Mouse (Mus musculus) inflammation-experienced regulatory T-cells, adult 6 months (primary cell): ENCODE results near the gene Msn. TPM values are rescaled to one million over a fixed set of nuclear protein-coding genes. Genes with fewer than 3 reads are reported as not detected.

Experiments
- ATAC-seq: one replicate; pipeline ENCODE4 v1.8.0; 2017
- polyA plus RNA-seq, 3 experiments: library from polyadenylated mRNA; unstranded; fragments of 100-300 nt; shearing (Covaris generic); gene quantifications; one replicate each; pipeline ENCODE4 v1.2.1; 2017

Gene Msn
- 100 to 1,000 TPM; 734 to 778 (median 742) TPM for polyA plus RNA-seq

DNA sequence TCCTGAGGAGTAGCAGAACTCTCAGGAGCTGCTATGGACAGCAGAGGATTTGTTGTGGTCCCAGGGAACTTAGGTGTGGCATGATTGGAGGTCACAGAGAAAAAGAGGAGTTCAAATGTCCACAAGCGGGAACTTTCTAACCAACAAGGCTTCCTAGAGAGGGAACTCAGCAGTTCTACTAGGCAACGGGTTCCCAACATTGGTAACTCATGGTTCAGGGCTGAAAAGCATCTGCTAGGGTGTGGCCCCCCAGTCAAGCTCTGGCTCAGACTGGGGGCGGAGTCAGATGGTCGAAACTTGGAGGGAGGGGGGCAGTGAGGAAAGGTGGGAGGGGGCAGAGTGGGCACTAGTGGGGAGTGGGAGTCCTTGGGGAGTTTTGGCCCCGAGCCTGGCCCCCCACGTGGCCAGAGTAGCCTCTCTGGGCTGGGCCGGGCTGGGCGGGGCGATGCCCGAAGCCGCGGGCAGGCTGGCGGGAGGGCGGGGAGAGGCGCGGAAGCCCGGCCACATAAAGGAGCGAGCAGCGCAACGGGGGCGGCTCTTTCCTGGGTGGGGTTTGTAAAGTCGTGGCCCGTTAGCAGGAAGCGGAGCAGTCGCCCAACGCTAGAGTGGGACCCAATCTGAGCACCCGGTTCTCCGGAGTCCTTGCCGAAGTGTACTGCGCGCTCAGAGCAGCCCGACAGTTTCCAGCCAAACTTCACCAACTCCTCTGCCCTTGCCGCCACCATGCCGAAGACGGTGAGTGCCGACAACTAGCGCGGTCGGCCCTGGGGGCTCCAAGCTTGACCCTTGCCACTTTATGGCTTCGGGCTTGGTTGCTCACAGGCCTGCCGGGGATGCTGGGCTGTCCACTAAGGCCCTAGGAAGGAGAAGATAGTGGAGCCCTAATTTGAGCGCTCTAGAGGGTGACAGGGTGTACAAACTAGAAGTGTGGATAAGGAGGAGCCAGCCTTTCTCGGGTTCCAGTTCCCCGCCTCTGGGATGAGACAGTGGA lies at the start of gene Msn:
Gene Msn (plus strand): TSS at position 534 of the 991 bp plus-strand sequence.
- ATAC-seq, result peak; percentile 84

DNA sequence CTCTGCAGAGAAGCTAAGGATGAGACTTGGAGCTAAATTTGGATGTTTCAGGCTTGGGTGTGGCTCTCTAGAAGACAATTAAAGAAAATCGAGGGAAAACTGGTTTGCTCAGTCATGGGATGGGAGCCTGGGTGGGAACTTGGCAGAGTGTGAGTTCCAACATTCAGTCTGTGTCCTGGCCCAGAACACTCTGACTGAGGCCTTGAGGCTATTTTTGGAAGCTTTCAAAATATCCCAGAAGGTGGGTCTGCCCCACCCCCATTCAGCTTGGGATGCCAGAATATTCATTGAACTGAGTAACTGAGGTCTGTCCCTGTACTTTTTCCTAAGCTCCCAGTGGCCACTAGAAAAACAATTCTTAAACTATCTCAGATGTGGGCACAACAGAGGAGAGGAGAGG lies 43.0 kb upstream of the Msn start:
- ATAC-seq, result no peak

DNA sequence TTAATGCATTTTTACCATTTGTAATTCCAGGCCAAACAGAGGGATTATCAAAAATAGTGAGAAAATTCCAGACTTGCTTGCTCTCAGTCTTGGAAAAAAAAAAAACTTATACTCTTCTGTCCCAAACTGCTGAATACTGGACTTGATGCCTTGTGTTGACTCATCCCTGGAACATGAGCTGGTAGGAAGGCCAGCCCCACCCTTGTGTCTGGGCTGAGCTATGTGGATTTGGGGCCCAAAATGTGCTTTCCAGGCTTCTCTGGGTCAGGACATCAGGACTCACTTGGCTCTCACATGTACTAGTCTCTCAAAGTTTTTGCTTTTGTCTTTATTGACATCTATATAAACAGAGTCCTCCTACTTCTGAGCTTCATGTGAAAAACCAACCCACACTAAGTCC lies 18.1 kb upstream of the Msn start:
- ATAC-seq, result no peak

DNA sequence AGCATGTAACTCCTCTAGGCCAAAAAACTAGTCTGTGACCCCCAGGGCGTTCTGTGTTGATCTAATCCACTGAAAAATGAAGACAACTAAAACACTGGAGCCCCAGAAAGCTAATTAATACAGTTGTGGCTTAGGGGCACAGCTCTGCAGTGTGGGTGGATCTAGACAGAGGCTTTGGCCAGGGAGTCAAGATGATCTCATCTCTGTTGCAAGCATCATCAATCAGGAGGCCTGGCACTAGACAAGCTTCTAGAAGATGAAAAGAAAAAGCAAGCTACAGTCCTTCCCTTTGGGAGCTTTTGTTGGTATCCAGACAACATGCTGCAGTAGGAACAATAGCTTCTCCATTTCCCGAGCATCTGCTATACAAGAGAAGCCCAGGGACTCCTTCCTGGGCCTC lies 9.6 kb upstream of the Msn start:
- no peak for ATAC-seq

DNA sequence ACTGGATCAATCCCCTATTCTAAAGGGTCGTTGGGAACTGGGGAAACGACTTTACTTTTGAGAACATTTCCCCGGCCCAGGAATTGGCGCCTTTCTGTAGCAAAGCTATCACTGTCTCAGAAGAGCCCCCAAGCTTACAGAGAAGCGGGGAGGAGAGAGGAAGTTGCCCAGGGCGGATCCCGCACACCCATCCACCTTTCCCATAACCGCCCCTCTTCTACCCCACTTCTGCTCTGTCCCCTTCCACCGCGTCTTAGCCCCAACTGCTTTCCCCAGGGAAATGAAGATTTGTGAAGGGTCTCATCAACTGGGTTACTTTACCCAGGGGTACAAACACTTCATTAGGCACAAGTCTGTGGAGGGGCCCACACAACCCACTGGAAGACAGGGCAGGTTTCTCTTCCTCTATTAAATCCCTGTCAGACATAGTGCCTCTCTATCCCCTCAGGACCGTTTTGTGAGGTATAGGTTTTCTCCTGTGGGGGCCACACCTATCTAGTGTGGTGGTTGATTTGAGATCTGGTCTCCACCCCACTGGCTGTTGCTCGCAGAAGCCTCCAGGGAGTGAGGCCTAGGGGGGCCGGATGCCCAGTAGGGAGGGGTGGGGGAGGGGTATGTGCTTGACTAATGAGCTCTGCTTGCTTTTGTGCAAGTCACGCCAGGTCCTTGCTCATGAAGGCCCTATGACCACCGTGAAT lies 820 bp downstream of the Msn start:
- ATAC-seq, result peak; percentile 60

DNA sequence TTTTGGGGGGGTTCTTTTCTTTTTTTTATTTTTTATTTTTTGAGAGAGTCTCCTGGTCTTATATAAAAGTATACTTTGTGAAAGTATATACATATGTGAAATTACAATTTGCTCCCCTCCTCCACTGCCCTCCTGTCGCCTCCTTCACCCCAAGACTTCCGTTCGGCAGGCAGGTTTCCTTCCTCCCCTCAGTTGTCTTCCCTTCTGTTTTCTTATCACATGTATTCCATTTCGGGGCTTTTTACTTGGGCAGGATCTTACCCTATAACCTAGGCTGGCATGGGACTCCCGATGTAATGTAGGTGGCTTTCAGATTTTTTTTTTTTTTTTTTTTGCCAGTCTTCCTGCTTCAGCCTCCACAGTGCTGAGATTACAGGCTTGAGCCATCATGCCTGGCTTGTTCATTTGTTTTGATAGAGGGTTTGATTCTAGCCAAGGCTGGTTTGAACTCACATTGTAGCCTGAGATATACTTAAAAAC lies 1.7 kb downstream of the Msn start:
- peak; percentile 31 for ATAC-seq

DNA sequence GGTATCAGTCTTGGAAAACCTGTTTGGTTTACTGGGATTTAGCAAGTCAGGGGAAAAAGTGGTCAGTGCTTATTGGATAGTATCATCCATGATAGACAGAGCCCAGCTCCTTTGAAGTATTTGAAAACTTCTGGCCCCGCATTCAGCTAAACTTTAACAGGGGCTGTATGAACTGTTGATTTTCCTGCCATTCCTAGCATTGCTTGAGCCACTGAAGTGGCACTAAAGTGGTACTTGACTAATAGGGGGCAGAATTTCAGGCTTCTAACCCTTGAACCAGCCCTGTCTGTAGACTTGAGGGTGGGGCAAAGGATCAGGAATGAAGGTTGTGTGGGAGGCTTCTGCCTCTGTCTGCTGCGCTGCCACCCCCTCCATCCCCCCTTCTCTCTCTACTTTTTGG lies 3.2 kb downstream of the Msn start:
- ATAC-seq, result no peak

DNA sequence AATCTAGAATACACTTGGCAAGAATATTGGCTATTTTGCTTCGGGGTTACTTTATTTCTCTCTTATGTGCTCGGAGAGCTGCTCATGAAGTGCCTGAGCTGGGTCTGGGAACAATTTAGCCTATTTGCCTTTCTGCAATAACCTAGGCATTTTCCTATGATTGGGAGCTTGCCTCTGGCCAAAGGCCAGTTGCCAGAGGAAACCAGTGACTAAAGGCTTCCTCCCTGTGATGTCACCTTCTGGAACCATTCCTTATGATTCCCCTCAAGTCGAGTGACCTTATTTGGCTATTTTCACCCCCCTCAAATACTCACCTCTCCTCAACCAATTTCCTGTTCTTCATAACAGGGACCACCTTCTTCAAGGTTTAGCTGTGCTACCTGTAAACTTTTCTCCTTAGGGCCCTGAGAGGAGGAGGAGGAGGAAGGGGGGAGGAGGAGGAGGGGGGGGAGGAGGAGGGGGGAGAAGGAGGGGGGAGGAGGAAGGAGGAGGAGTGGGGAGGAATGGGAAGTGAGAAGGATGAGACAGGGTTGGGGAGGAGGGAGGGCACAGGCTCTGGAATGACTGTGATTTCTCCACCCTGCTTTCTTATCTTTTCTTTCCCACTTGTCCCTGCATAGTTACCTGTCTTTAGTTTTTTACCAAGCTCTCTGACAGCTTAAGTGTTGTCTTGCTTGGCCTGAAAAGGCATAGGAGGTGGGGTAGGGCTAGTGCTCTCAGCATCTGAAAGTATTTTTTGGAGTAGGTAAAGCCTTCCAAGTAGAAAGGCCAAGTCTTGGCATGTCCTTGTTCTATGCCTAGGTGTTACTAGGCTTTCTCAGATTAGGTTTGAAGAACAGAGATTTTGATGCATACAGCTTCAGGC lies 11.8 kb downstream of the Msn start:
- ATAC-seq, result peak; percentile 14

DNA sequence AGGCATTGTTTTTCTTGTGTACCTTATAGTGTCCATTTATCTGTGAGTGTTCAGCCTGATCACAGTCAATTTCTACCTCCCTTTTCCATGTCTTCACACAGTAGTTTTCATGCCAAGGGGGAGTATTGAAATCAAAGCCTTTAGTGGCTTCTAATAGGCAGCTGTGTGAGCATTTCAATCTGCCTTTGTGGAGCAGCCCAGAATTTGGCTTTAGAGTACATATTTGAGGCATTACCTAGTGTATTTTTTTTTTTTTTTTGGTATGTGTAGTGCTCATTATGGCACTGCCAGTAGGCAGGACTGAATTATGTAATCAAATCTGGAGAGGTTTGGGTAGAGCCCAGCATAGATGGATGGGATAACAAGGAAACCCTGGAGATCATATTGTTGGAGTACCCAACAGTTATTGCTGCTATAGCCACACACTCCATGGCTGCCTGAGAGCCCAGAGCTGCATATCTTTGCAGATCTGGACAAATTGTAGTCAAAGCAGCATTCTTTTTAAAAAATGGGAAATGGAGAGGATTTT lies 17.3 kb downstream of the Msn start:
- no peak for ATAC-seq

DNA sequence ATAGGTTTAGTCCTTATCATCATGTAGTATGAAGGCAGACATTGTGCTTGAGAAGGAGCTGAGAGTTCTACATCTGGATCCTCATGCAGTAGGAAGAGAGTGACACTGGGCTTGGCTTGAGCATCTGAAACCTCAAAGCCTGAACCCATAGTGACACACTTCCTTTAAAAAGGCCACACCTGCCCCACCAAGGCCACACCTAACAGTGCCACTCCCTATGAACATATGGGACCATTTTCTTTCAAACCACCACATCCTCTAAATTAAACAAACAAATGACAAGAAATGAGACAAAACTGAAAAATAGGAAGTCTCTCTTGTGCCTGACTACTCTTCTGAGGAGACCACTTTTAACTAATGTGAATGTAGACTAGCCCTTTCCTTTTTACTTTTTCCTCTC lies 19.7 kb downstream of the Msn start:
- ATAC-seq, result peak; percentile 60

DNA sequence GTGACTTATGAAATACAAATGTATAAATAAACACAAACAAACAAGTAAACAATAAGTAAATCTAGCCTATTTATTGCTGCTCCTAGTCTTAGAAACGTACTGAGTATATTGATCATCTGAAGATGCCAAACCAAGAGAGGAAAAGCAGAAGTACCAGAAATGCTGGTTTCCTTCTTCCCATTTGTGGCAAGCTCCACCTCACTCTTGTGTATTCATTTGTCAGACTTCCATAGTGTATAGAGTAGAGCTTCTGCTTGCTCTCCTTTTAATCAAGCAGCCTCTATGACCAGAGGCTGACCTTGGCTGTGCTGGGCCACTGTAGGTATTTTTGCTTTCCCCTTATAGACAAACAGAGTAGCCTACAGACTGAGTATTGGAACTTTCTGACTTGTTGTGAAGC lies 21.5 kb downstream of the Msn start:
- ATAC-seq, result no peak

DNA sequence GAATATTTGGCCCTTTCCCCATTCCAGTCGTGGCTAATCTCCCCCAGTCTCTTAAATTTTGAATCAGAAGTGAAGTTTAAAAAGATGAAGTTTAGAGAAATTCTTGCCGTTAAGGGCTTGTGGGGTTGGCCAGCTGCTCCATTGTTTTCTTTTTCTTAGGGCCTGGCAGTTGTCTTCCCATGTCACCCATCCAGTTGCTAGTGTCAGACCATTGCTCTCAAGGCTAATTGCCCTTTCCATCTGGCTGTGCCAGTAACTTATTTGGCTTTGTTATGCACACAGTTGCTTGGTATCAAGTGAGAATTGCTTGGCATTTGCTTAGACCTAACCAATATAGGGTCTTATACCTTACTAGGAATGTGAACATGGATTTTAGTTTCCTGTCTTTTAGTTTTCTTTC lies 24.2 kb downstream of the Msn start:
- no peak for ATAC-seq

DNA sequence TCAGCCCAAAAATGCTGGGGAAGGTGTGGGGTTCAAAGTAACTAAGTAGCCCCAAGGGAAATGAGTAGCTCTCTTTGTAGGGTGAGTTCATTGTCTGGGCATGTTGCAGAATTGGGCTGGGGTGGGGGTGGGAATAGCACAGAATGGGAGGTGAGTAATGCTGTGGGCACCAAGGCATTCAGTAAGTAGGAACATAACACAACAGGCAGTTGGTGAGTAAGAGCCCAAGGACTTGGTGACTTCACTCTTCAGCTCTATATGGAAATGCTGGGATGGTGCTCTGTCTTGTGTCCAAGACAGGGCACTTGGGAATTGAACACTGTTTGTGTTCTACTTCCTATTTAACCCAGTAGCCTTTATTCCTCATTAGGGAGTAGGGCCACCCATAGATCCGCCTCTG lies 26.1 kb downstream of the Msn start:
- ATAC-seq, result no peak

DNA sequence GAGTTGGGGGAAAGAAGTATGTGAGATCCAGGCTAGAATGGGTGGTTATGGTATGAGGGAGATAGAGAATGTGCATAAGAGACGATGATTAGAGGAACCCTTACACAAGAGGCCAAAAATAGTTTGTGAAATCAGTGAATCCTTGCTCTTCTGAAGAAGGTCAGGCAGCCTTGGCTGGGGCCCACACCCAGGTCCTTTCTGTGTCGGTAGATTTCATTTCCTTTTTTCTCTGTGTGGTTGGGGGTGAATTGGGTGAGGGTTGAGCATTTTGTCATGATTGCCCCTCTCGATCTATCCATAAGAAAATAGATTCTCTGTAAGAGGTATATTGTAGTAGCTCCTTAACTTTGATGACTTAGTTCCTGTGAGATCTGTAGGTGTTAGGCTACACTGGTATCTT lies 31.0 kb downstream of the Msn start:
- no peak for ATAC-seq

DNA sequence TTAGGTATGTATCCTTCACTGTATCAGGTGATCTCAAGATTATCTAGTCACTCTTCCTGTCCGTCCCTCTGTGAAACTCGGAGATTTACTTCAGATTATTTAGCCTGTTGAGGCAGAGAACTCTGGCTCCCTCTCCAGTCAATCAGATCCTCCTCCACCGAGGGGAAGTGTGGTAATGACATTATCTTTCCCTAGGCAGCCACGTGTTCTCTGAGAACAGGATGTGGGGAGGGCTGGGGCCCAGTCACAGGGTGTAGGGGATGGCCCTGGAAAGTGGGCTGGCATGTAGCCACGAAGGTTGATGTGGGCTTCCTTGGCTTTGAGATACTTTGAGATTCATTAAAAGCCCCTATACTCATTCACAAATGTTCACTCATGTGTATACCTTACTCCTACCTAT lies 34.3 kb downstream of the Msn start:
- peak; percentile 81 for ATAC-seq

DNA sequence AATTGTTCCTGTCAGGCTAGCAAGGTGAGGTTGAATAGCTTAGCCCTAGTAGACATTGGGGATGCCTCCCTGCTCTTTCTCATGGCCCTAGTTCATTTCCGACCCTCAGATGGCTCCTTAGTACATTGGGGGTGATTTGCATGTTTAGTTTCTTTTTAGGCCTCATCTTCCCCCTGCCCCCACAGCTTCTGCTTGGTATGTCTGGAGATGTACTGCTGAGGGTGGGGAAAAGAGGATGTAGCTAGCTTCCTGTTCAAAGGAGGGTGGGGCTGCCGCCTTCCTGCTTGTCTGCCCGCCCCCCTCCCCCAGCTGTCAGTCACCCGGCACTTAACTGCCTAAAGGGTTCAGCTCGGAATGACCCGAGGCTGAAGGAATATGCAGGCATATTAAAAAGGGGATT lies 34.8 kb downstream of the Msn start:
- ATAC-seq, result peak; percentile 79

DNA sequence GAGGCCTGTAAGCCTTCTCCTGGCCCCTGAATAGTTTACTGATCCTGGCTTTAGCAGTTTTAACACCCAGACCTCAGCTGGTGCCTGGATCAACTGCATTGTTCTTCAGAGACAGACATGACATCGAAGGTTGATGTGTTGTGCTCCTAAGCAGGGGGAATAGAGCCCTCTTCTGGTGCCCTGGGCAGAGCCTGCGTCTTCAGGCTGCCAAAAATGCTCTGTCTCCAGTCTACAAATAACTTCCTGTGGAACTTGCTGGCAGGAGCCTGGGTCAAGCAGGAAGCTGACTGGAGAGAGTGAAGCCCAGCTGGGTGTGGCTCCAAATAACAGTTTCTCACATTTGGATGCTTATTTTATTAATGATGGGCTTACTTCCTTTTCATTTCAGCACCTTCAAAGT lies 37.4 kb downstream of the Msn start:
- ATAC-seq, result no peak

DNA sequence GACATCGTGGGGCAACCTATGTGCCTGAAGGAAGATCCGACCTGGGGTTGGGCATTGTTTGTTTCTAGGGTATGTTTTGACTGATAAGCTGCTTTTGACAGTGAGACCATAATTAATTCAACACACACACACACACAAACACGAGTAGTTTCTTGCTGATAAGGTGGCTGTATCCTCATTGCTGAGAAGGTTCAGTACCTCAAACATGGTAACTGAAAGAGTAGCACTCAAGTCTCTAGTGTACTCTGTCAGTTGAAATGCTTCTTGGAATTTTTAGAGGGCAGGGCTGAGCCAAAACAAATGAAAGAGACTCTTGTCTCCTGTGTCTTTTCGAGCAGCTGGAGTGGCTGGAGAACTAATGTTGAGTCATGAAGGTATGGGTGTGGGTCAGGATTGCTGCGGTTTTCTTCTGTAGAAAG lies 38.4 kb downstream of the Msn start:
- no peak for ATAC-seq

DNA sequence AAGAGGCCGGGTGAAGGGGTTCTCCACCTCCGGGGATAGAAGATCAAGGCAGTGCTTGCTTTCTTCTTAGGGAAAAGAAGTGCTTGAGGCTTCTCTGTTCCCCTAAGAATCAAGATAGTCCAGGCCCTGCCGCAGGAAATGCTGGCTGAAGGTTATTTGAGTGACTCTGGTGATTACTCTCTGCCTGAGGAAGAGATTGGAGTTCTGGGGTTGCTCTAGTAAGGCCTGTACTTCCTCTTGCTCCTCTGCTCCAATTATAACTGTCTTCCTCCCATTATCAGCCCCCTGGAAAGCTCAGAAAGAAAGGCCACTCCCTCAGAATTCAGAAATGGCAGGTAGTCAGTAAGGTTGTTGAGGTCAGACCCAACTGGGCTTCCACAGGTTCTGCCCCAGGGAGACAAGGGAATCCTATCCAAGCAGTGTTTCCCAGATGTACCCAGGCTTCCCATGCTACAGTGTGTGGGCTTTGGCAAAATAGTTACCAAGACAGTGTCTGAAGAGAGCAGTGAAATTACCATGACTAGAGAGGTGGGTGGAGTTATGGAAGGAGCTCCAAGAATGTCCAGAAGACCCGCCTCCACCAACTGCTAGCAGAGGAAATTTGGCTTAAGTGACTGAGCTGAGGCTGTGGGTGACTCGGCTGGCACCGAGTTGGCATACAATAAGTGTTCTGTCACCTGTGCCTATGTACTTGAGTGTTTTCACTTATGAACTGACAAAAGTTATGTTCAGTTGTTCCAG lies 39.2 kb downstream of the Msn start:
- ATAC-seq, result no peak

DNA sequence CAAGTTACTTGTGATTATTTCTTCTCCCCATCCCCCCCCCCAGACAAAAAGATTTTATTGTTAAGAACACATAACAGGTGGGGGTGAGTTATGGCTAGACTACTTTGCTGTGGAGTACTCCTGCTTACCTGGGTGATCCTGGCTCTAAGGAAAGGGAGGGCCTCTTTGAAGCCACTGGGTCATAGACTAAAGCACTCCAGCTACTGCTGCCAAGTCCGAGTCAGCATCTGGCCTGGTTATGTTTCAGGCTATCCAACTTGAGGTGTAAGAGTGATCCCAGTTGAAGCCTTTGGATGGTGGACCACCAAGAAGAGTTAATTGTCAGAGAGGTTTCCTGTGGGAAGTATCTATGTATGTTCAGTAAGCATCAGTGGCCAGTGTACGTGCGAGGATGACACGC lies 39.7 kb downstream of the Msn start:
- no peak for ATAC-seq

DNA sequence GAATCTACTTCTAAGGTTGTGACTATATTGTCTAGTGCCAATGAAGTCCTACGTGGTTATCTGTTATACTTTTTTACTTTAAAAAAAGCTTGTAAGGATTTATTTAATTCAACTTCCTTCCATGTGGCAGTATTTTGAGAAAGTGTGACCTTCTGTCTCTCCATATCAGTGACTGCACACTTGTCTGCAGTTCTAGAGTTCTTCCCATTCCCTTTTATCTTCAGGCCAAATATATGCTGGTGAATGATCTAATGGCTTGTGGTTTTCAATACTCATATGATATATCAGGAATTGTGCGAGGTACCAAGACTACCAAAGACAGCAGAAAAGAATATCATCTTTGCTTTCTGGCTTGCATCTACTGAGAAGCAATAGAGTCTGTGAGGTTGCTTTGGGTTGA lies 43.4 kb downstream of the Msn start:
- ATAC-seq, result no peak
